Mouse (Mus musculus): ENCODE measurements at regions not wholly inside any gene's neighbourhood (a gene's known extent, or its start where the extent isn't known, plus 50 kb on each side); places are given as distances from the start of the nearest gene placed in this dataset.

DNA sequence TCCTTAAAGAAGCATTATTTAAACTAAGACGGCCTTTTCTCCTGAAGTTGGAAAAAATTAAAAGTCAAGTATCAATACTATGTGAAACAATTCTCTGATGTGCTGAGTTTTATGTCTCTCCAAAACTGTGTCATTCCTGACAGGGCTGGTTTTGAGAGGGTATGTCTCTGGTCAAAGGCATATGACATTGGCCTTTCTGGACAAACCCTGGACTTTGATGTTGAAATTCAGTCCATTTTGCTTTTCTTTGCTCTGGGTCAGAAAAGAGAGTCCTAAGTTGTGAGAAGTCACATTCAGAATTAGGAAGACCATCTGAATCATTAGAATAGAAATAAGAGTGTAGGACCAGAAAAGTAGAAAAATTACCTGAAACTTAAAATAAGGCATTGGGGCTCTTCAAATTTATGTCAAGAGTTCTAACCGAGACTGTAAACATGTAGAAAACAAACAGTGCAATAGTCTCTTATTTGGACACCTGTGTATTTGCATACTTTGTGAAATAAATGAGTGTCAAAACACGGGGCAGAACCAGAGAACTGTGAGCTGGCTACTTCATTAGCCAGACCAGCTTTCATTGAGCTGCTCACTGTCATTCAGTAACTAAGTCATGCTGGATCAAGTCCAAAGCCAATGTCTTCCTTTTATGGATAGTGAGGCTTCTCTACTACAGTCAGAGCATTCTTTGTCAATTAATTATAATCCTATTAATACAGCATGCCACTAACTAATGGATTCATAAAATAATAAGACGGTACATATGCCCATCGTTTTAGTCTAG, 209.3 kb upstream of the Adamts9 start:
- no peak overlapping the region for H3K27ac ChIP-seq (ENCODE audit: control insufficient read depth, low read depth, low read length)
- DNase-seq (ENCODE audit: low read depth, low spot score) = no peak
- H3K4me1 ChIP-seq (ENCODE audit: control insufficient read depth in 1 of 2, insufficient read depth in 2 of 2, low read length in 2 of 2) = no peaks in the 10 kb centered on the region
- H3K9me3 ChIP-seq (replicated peaks; ENCODE audit: insufficient read depth, low read length) = no peaks in the 10 kb centered on the region
- H3K79me2 ChIP-seq (ENCODE audit: control insufficient read depth, insufficient read depth, low read length, poor library complexity) = no peaks in the 10 kb centered on the region
- no peaks in the 10 kb centered on the region for H3K36me3 ChIP-seq (ENCODE audit: control insufficient read depth in 1 of 2, insufficient read depth in 2 of 2, low read length in 2 of 2)
- H3K9ac ChIP-seq (ENCODE audit: control insufficient read depth, low read depth, low read length, poor library complexity, severe bottlenecking) = no peak overlapping the region
- TF ChIP-seq ZKSCAN1 (IDR thresholded peaks at IDR 0.05; ENCODE audit: low read depth, low read length) = no peak
- TF ChIP-seq KAT2A (conservative IDR thresholded peaks at IDR 0.05; ENCODE audit: low read depth, low read length) = no peak
- TF ChIP-seq SIN3A (IDR thresholded peaks at IDR 0.05; ENCODE audit: low read length) = no peak
- no peak for TF ChIP-seq NRF1 (IDR thresholded peaks at IDR 0.05; ENCODE audit: insufficient read depth, low read depth, low read length, poor library complexity, severe bottlenecking)
- no peak for TF ChIP-seq MAFK (IDR thresholded peaks at IDR 0.05; ENCODE audit: borderline replicate concordance, low read depth, low read length)
- no peak for TF ChIP-seq MYC (IDR thresholded peaks at IDR 0.05; ENCODE audit: low read depth, low read length)
- TF ChIP-seq MAZ (IDR thresholded peaks at IDR 0.05; ENCODE audit: low read depth, low read length) = no peak
- TF ChIP-seq BHLHE40 (IDR thresholded peaks at IDR 0.05; ENCODE audit: borderline replicate concordance, low read depth, low read length) = no peak
- H3K27me3 ChIP-seq (ENCODE audit: control insufficient read depth in 1 of 2, insufficient read depth in 2 of 2, low read length in 2 of 2) = no peaks in the 10 kb centered on the region
- H3K4me3 ChIP-seq (ENCODE audit: control insufficient read depth in 1 of 2, insufficient read depth in 1 of 2, low read depth in 2 of 2, low read length in 2 of 2) = no peak overlapping the region

DNA sequence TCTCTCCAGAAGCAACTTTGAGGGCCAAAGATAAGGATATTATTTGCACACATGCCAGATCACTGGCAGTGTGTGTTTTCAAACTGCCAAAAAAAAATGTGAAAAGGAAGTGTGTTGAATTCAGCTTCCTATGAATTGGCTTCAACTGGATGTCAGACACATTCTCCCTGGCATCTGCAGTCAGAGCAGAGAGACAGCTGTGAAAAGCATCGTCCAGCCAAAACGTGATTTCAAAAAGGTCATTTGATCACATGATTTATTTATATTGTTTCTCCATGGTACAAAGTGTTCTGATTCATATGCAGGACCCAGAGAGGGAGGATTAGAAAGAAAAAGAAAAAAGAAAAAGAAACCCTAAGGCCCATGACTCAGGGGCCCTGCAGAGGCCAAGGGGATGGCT, 207.2 kb upstream of the Adamts9 start:
- no peaks in the 10 kb centered on the region for H3K27me3 ChIP-seq (ENCODE audit: control insufficient read depth in 1 of 2, insufficient read depth in 2 of 2, low read length in 2 of 2)
- H3K27ac ChIP-seq (ENCODE audit: control insufficient read depth, low read depth, low read length) = no peak overlapping the region
- no peaks in the 10 kb centered on the region for H3K79me2 ChIP-seq (ENCODE audit: control insufficient read depth, insufficient read depth, low read length, poor library complexity)
- TF ChIP-seq NELFE (IDR thresholded peaks at IDR 0.05; ENCODE audit: low read depth, low read length) (no peak), CTCF (IDR thresholded peaks at IDR 0.05 in 2 of 3, conservative IDR thresholded peaks at IDR 0.05 in 1 of 3; ENCODE audit: control insufficient read depth in 1 of 3, insufficient read depth in 1 of 3, low read depth in 2 of 3, low read length in 3 of 3, poor library complexity in 1 of 3, severe bottlenecking in 1 of 3) (no peak), ZMIZ1 (IDR thresholded peaks at IDR 0.05; ENCODE audit: low read depth, low read length) (no peak), ZC3H11A (IDR thresholded peaks at IDR 0.05; ENCODE audit: low read depth, low read length) (no peak)
- H3K4me1 ChIP-seq (ENCODE audit: control insufficient read depth in 1 of 2, insufficient read depth in 2 of 2, low read length in 2 of 2) = no peaks in the 10 kb centered on the region
- DNase-seq (ENCODE audit: low read depth, low spot score) = no peak
- H3K9ac ChIP-seq (ENCODE audit: control insufficient read depth, low read depth, low read length, poor library complexity, severe bottlenecking) = no peak overlapping the region
- no peaks in the 10 kb centered on the region for H3K36me3 ChIP-seq (ENCODE audit: control insufficient read depth in 1 of 2, insufficient read depth in 2 of 2, low read length in 2 of 2)
- H3K9me3 ChIP-seq (replicated peaks; ENCODE audit: insufficient read depth, low read length) = no peaks in the 10 kb centered on the region
- H3K4me3 ChIP-seq (ENCODE audit: control insufficient read depth in 1 of 2, insufficient read depth in 1 of 2, low read depth in 2 of 2, low read length in 2 of 2) = no peak overlapping the region

DNA sequence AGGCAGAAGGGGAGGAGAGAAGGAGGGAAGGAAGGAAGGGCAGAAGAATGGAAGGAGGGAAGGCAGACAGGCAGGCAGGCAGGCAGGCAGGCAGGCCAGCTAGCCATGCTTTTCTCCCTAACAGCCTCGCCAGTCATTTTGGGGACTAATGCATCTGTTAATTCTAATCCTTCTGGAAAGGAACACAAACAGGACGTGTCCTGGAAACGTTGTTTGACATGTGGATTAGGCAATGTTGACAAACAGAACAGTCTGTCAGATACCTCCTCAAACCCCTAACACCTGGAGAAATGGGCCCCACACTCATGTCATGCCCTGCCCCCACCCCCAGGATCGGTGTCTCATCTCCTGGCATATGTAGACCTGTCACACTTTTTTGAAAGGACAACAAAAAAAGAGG, 206.7 kb upstream of the Adamts9 start:
- Histone ChIP-seq H3K4me1 (ENCODE audit: control insufficient read depth in 1 of 2, insufficient read depth in 2 of 2, low read length in 2 of 2) (no peaks in the 10 kb centered on the region), H3K27me3 (ENCODE audit: control insufficient read depth in 1 of 2, insufficient read depth in 2 of 2, low read length in 2 of 2) (no peaks in the 10 kb centered on the region), H3K36me3 (ENCODE audit: control insufficient read depth in 1 of 2, insufficient read depth in 2 of 2, low read length in 2 of 2) (no peaks in the 10 kb centered on the region), H3K9ac (ENCODE audit: control insufficient read depth, low read depth, low read length, poor library complexity, severe bottlenecking) (no peak overlapping the region), H3K4me3 (ENCODE audit: control insufficient read depth in 1 of 2, insufficient read depth in 1 of 2, low read depth in 2 of 2, low read length in 2 of 2) (no peak overlapping the region), H3K27ac (ENCODE audit: control insufficient read depth, low read depth, low read length) (no peak overlapping the region), H3K9me3 (replicated peaks; ENCODE audit: insufficient read depth, low read length) (no peaks in the 10 kb centered on the region), H3K79me2 (ENCODE audit: control insufficient read depth, insufficient read depth, low read length, poor library complexity) (no peaks in the 10 kb centered on the region)
- DNase-seq (ENCODE audit: low read depth, low spot score) = no peak
- no peak for TF ChIP-seq RCOR1 (IDR thresholded peaks at IDR 0.05; ENCODE audit: low read depth, low read length)
